10 mouse cellular contexts compared by ENCODE assay signal in the genomic region with DNA sequence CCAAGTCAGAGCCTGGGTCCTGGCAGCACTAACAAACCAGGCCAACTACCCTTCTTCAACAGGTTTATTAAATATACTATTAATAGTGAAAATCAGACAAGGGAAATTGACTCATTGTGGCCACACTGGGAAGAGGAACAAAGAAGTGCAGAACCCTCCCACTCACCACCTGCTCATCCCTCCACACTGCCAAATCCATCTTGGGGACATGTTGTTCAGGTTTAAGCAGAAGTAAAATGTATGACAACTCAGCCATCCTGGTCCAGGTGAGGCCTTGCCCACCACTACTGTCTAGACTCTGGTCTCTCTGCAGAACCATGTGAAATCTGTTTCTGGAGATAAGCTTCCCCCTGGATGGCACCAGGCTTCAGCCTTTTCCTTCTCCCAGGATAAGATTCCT. TPM values are rescaled to one million over a fixed set of nuclear protein-coding genes. Genes with fewer than 3 reads are reported as not detected.
DNase-seq lines count a peak whose midpoint lies in the region; ATAC-seq and TF ChIP-seq lines count a peak whose summit lies in the region.
"Had no signal": no experiment of that assay in that cellular context is flagged by ENCODE, and none has a peak within 500 bp of the region (broad histone marks: within the 10 kb centered on the region; RNA-seq: fewer than 3 reads in every experiment).

No protein-coding gene starts in this region.

- no peaks in the 10 kb centered on the region for H3K36me3 ChIP-seq in hindbrain, embryonic 10.5 days

- peak; percentile 30; the same call in 1 of the 2 replicates for ATAC-seq in megakaryocyte progenitor cell, adult 5-6 weeks (replicated peaks; ENCODE audit: poor library complexity)
- ATAC-seq: inflammation-experienced regulatory T-cells, adult 6 months had no signal

- no peak overlapping the region for H3K4me3 ChIP-seq in bone marrow macrophage, adult 2 months (ENCODE audit: insufficient read depth, low read length)
- H3K4me3 ChIP-seq in hindbrain, embryonic 10.5 days = no peak overlapping the region

- intact Hi-C loops in left cerebral cortex, postnatal 25 days (cut with DNase I) = loop anchor here (5.0 kb wide), 1 partner anchor 40 kb away; no protein-coding TSS in a partner anchor
- intact Hi-C loops in left cerebral cortex, postnatal 4 days (cut with DNase I) = no loop called here

- no peaks in the 10 kb centered on the region for H3K9me3 ChIP-seq in hindbrain, embryonic 10.5 days

- peak; percentile 50 to 71 for DNase-seq in left cerebral cortex, postnatal 25 days (ENCODE audit: low spot score in 2 of 2)
- no peak for DNase-seq in left cerebral cortex, postnatal 4 days
- peak; percentile 68 for DNase-seq in layer of hippocampus, adult 9-10 months (ENCODE audit: low spot score)
- no peak for DNase-seq in adrenal gland, adult 2 months
- no peak for DNase-seq in hindbrain, embryonic 10.5 days (ENCODE audit: low spot score)
- DNase-seq: heart, postnatal 10 days; lung, embryonic 14.5 days had no signal

- no peak for TF ChIP-seq POLR2A in bone marrow macrophage, adult 2 months (IDR thresholded peaks at IDR 0.05; ENCODE audit: borderline replicate concordance, low read depth, low read length)

- no peaks in the 10 kb centered on the region for H3K27me3 ChIP-seq in hindbrain, embryonic 10.5 days (ENCODE audit: insufficient read depth, poor library complexity, severe bottlenecking)

- H3K4me1 ChIP-seq in bone marrow macrophage, adult 2 months (ENCODE audit: control insufficient read depth, insufficient read depth, low read length) = peaks cover 37% of the 10 kb centered on the region
- H3K4me1 ChIP-seq in hindbrain, embryonic 10.5 days (replicated peaks) = peaks cover 2% of the 10 kb centered on the region; the same call in 1 of the 2 replicates

- H3K27ac ChIP-seq in bone marrow macrophage, adult 2 months (ENCODE audit: insufficient read depth, low read depth, low read length) = peak overlapping the region; percentile 69
- H3K27ac ChIP-seq in hindbrain, embryonic 10.5 days = no peak overlapping the region

- TF ChIP-seq CTCF in bone marrow macrophage, adult 2 months (IDR thresholded peaks at IDR 0.05; ENCODE audit: low read depth, low read length) = no peak

RNA-seq across cellular contexts. Expression of gene Fads1, which starts 10.8 kb away (rescaled TPM):
- 100 to 1,000 TPM; 180 to 188 TPM for total RNA-seq in left cerebral cortex, postnatal 25 days (2021)
- total RNA-seq in left cerebral cortex, postnatal 4 days (2021) = 100 to 1,000 TPM; 149 to 158 TPM
- polyA plus RNA-seq in bone marrow macrophage, adult 2 months (2012; ENCODE audit: insufficient read depth, insufficient read length, missing spikeins) = 99.3 and 119 TPM in 2 replicates
- total RNA-seq in megakaryocyte progenitor cell, adult 5-6 weeks (2015) = 14.9 and 22.2 TPM in 2 replicates
- 9.4 and 10.0 TPM in 2 replicates for total RNA-seq in megakaryocyte progenitor cell, adult 5-6 weeks (2017)
- total RNA-seq in adrenal gland, adult 2 months (2021) = 1,000 to 10,000 TPM in 1 of 2 experiments, 100 to 1,000 TPM in 1; 745 to 1,239 TPM
- 203 and 332 TPM in 2 replicates for polyA plus RNA-seq in adrenal gland, adult 2 months (2012; rRNA removed)
- polyA plus RNA-seq in hindbrain, embryonic 10.5 days (2016; fragmentation: Nextera tagmentation; extraction: Ambion mirVana) = 162 and 170 TPM in 2 replicates

RNA-seq across cellular contexts. Expression of gene Tmem258, which starts 32.0 kb away (rescaled TPM):
- total RNA-seq in left cerebral cortex, postnatal 25 days (2021) = 10 to 100 TPM; 70.0 to 76.0 TPM
- 100 to 1,000 TPM; 105 to 114 TPM for total RNA-seq in left cerebral cortex, postnatal 4 days (2021)
- polyA plus RNA-seq in bone marrow macrophage, adult 2 months (2012; ENCODE audit: insufficient read depth, insufficient read length, missing spikeins) = 146 and 159 TPM in 2 replicates
- total RNA-seq in megakaryocyte progenitor cell, adult 5-6 weeks (2015) = 308 and 313 TPM in 2 replicates
- 149 and 204 TPM in 2 replicates for total RNA-seq in megakaryocyte progenitor cell, adult 5-6 weeks (2017)
- total RNA-seq in adrenal gland, adult 2 months (2021) = 100 to 1,000 TPM; 180 to 185 TPM
- 81.8 and 98.2 TPM in 2 replicates for polyA plus RNA-seq in adrenal gland, adult 2 months (2012; rRNA removed)
- 387 and 389 TPM in 2 replicates for polyA plus RNA-seq in hindbrain, embryonic 10.5 days (2016; fragmentation: Nextera tagmentation; extraction: Ambion mirVana)

RNA-seq across cellular contexts. Expression of gene Fen1, which starts 32.1 kb away (rescaled TPM):
- total RNA-seq in left cerebral cortex, postnatal 25 days (2021) = 1 to 10 TPM; 8.9 to 9.9 TPM
- 10 to 100 TPM; 11.7 to 11.9 TPM for total RNA-seq in left cerebral cortex, postnatal 4 days (2021)
- 31.1 and 31.2 TPM in 2 replicates for polyA plus RNA-seq in bone marrow macrophage, adult 2 months (2012; ENCODE audit: insufficient read depth, insufficient read length, missing spikeins)
- total RNA-seq in megakaryocyte progenitor cell, adult 5-6 weeks (2015) = 56.9 and 61.1 TPM in 2 replicates
- 125 and 135 TPM in 2 replicates for total RNA-seq in megakaryocyte progenitor cell, adult 5-6 weeks (2017)
- total RNA-seq in adrenal gland, adult 2 months (2021) = 10 to 100 TPM in 1 of 2 experiments, 1 to 10 TPM in 1; 8.6 to 10.9 TPM
- polyA plus RNA-seq in adrenal gland, adult 2 months (2012; rRNA removed) = 4.6 and 7.0 TPM in 2 replicates
- polyA plus RNA-seq in hindbrain, embryonic 10.5 days (2016; fragmentation: Nextera tagmentation; extraction: Ambion mirVana) = 135 and 181 TPM in 2 replicates

Comparison
In these comparisons a context has a peak if more than half of its experiments do, and no peak if none do; other contexts are left out.
1. DNase-seq: peak in left cerebral cortex, postnatal 25 days (2 of 2) and layer of hippocampus, adult 9-10 months (single experiment); none in left cerebral cortex, postnatal 4 days (single experiment), adrenal gland, adult 2 months (single experiment) and hindbrain, embryonic 10.5 days (single experiment).
2. RNA of gene Fads1, which starts 10.8 kb away (total RNA-seq): 745 to 1,239 TPM in adrenal gland, adult 2 months, 180 to 188 TPM in left cerebral cortex, postnatal 25 days and 149 to 158 TPM in left cerebral cortex, postnatal 4 days; 9.4 to 22.2 TPM in megakaryocyte progenitor cell, adult 5-6 weeks; every median in the first group is over 4 times any median in the second.
3. RNA of gene Fen1, which starts 32.1 kb away (total RNA-seq): 56.9 to 135 TPM in megakaryocyte progenitor cell, adult 5-6 weeks; 11.7 to 11.9 TPM in left cerebral cortex, postnatal 4 days, 8.6 to 10.9 TPM in adrenal gland, adult 2 months and 8.9 to 9.9 TPM in left cerebral cortex, postnatal 25 days; every median in the first group is over 4 times any median in the second.